8 mouse cellular contexts compared by ENCODE assay signal in genomic region chr1:152290768-152291167, GRCm38 (mm10).
DNase-seq lines count a peak whose midpoint lies in the region; ATAC-seq and TF ChIP-seq lines count a peak whose summit lies in the region.

No protein-coding gene starts in this region.

- no peak overlapping the region for H3K4me2 ChIP-seq in forebrain, embryonic 11.5 days (ENCODE audit: low read depth, low read length, severe bottlenecking)
- H3K4me2 ChIP-seq in forebrain, embryonic 16.5 days (ENCODE audit: low read length): no peak overlapping the region

- no peaks in the 10 kb centered on the region for H3K4me1 ChIP-seq in forebrain, embryonic 11.5 days (replicated peaks; ENCODE audit: control insufficient read depth, insufficient read depth, low read length)
- H3K4me1 ChIP-seq in forebrain, embryonic 16.5 days (replicated peaks; ENCODE audit: control insufficient read depth, insufficient read depth, low read length): peaks cover 3% of the 10 kb centered on the region; the same call in 1 of the 2 replicates

- H3K9me3 ChIP-seq in forebrain, embryonic 11.5 days (ENCODE audit: control insufficient read depth, low read length): no peaks in the 10 kb centered on the region
- no peaks in the 10 kb centered on the region for H3K9me3 ChIP-seq in forebrain, embryonic 16.5 days (ENCODE audit: control insufficient read depth, low read length)

- intact Hi-C loops in left cerebral cortex, adult 2 months (cut with DNase I): loop anchor here (1.0 to 5.0 kb wide), 3 partner anchors 67 to 470 kb away; no protein-coding TSS in a partner anchor

- peak; percentile 84 for TF ChIP-seq CTCF in left cerebral cortex, adult 2 months (IDR thresholded peaks at IDR 0.05)

- no peaks in the 10 kb centered on the region for H3K27me3 ChIP-seq in forebrain, embryonic 11.5 days (ENCODE audit: control insufficient read depth, insufficient read depth, low read length)
- no peaks in the 10 kb centered on the region for H3K27me3 ChIP-seq in forebrain, embryonic 16.5 days (replicated peaks; ENCODE audit: control insufficient read depth, insufficient read depth, low read length)

- H3K27ac ChIP-seq in forebrain, embryonic 11.5 days (ENCODE audit: low read depth, low read length): no peak overlapping the region
- no peak overlapping the region for H3K27ac ChIP-seq in forebrain, embryonic 16.5 days (ENCODE audit: low read length)
- H3K27ac ChIP-seq in left cerebral cortex, adult 2 months: no peak overlapping the region

- no peak overlapping the region for H3K4me3 ChIP-seq in forebrain, embryonic 11.5 days (ENCODE audit: low read depth, low read length)
- no peak overlapping the region for H3K4me3 ChIP-seq in forebrain, embryonic 16.5 days (replicated peaks; ENCODE audit: low read length)
- no peak overlapping the region for H3K4me3 ChIP-seq in left cerebral cortex, adult 2 months

- no peak overlapping the region for H3K9ac ChIP-seq in forebrain, embryonic 11.5 days (ENCODE audit: low read length)
- H3K9ac ChIP-seq in forebrain, embryonic 16.5 days (replicated peaks; ENCODE audit: low read depth, low read length): no peak overlapping the region

- no peaks in the 10 kb centered on the region for H3K36me3 ChIP-seq in forebrain, embryonic 11.5 days (ENCODE audit: control insufficient read depth, insufficient read depth, low read length)
- no peaks in the 10 kb centered on the region for H3K36me3 ChIP-seq in forebrain, embryonic 16.5 days (ENCODE audit: control insufficient read depth, insufficient read depth)

- no peak; the same call in 1 of the 2 replicates for ATAC-seq in forebrain, embryonic 11.5 days (replicated peaks; ENCODE audit: low FRiP score)
- no peak for ATAC-seq in forebrain, embryonic 16.5 days
- ATAC-seq in megakaryocyte progenitor cell, adult 5-6 weeks (replicated peaks; ENCODE audit: poor library complexity): peak; percentile 66

- DNase-seq in forebrain, embryonic 11.5 days (ENCODE audit: low spot score): peak; percentile 84
- DNase-seq in cerebellum, adult 11-12 months: peak; percentile 82
- DNase-seq in frontal cortex, postnatal 25 days (ENCODE audit: low spot score in 2 of 2): peak; percentile 49 to 67
- peak; percentile 10 for DNase-seq in hindlimb bud, embryonic 11.5 days (ENCODE audit: extremely low spot score, low read depth, low spot score)
- DNase-seq in left cerebral cortex, adult 2 months (ENCODE audit: extremely low spot score in 1 of 2, low spot score in 2 of 2): peak; percentile 63 to 73
- DNase-seq in spleen, postnatal 14 days (ENCODE audit: low spot score in 2 of 2): peak; percentile 38 to 58

- WGBS in forebrain, embryonic 11.5 days: 37% methylated on average over 7 of the region's 7 CpGs
- 39% methylated on average over 7 of the region's 7 CpGs for WGBS in forebrain, embryonic 16.5 days

Comparison
In these comparisons a context has a peak if more than half of its experiments do, and no peak if none do; other contexts are left out.
1. DNase-seq: peak in every context shown above with its lines; median percentile 84 in forebrain, embryonic 11.5 days; 82 in cerebellum, adult 11-12 months; 68 in left cerebral cortex, adult 2 months; 58 in frontal cortex, postnatal 25 days; 48 in spleen, postnatal 14 days; 10 in hindlimb bud, embryonic 11.5 days.